Mouse (Mus musculus) adrenal gland, adult (tissue): ENCODE results near the gene Lao1.
"Not testable (repeated sequence)": the region's sequence is repeated elsewhere in the genome, so short reads cannot be mapped to it uniquely, and the experiment has no call there.

Experiments
- DNase-seq, 2 experiments: peaks; one replicate each; pipeline ENCODE4 v3.0.0; 2022 to 2023; ENCODE audit warnings: low spot score in 1 of 2; ENCODE audit not compliant: inconsistent age in 2 of 2

Gene Lao1

GRCm38 (mm10) chr4:118961141-118961628, at the start of gene Lao1:
TSS of gene Lao1 (plus strand) at chr4:118961578.
- peak; percentile 14 to 26 for DNase-seq

- DNase-seq: not testable (repeated sequence)
These were observed 44.0 kb upstream of the Lao1 start, which contains the start of gene Olfr1329 for GRCm38 (mm10) chr4:118917365-118917764. TSS of gene Olfr1329 (minus strand) at chr4:118917465.

GRCm38 (mm10) chr4:118931326-118931725, 30.1 kb upstream of the Lao1 start:
- DNase-seq: not testable (repeated sequence)

- DNase-seq: no peak
These were observed 22.9 kb upstream of the Lao1 start, which contains the start of gene Olfr1328 for GRCm38 (mm10) chr4:118938512-118938911. TSS of gene Olfr1328 (minus strand) at chr4:118938612.

GRCm38 (mm10) chr4:118958812-118959211, 2.6 kb upstream of the Lao1 start:
- no peak for DNase-seq

- DNase-seq: no peak
These were observed 6.3 kb downstream of the Lao1 start for GRCm38 (mm10) chr4:118967711-118968110.

- no peak for DNase-seq
These were observed 11.9 kb downstream of the Lao1 start for GRCm38 (mm10) chr4:118973281-118973680.

GRCm38 (mm10) chr4:118985291-118985690, 23.9 kb downstream of the Lao1 start:
- DNase-seq: no peak

GRCm38 (mm10) chr4:118988535-118988934, 27.2 kb downstream of the Lao1 start:
- DNase-seq: peak; percentile 27 to 76

- no peak for DNase-seq
These were observed 28.0 kb downstream of the Lao1 start for GRCm38 (mm10) chr4:118989331-118989730.

- DNase-seq: no peak
These were observed 30.4 kb downstream of the Lao1 start for GRCm38 (mm10) chr4:118991797-118992196.

GRCm38 (mm10) chr4:118997127-118997542, 35.8 kb downstream of the Lao1 start:
- no peak for DNase-seq

- peak in 1 of 2 experiments; percentile 26 for DNase-seq
These were observed 38.5 kb downstream of the Lao1 start for GRCm38 (mm10) chr4:118999691-119000486.

- no peak for DNase-seq
These were observed 40.3 kb downstream of the Lao1 start for GRCm38 (mm10) chr4:119001696-119002095.

GRCm38 (mm10) chr4:119002512-119002911, 41.1 kb downstream of the Lao1 start:
- no peak for DNase-seq

GRCm38 (mm10) chr4:119004178-119004577, 42.8 kb downstream of the Lao1 start:
- peak; percentile 22 to 73 for DNase-seq

- peak; percentile 79 to 95 for DNase-seq
These were observed 43.4 kb downstream of the Lao1 start for GRCm38 (mm10) chr4:119004613-119005339.

GRCm38 (mm10) chr4:119007602-119008001, 46.2 kb downstream of the Lao1 start:
- DNase-seq: no peak

- peak; percentile 16 to 44 for DNase-seq
These were observed 47.1 kb downstream of the Lao1 start for GRCm38 (mm10) chr4:119008476-119008875.

GRCm38 (mm10) chr4:119009814-119010213, 48.4 kb downstream of the Lao1 start:
- DNase-seq: no peak

GRCm38 (mm10) chr4:119011050-119011680, 49.8 kb downstream of the Lao1 start:
- DNase-seq: no peak
